Mouse (Mus musculus) myocyte (in vitro differentiated cells): ENCODE measurements at regions not wholly inside any gene's neighbourhood (a gene's known extent, or its start where the extent isn't known, plus 50 kb on each side); places are given as distances from the start of the nearest gene placed in this dataset.

Source experiments
- H3K27me3 ChIP-seq: one replicate; pipeline ENCODE4 v1.6.1; 2011; ENCODE audit not compliant: control insufficient read depth, insufficient read depth, insufficient read length
- H3K36me3 ChIP-seq: one replicate; pipeline ENCODE4 v1.6.1; 2011; ENCODE audit not compliant: control insufficient read depth, insufficient read depth
- H3K4me2 ChIP-seq: one replicate; pipeline ENCODE4 v1.6.1; 2011; ENCODE audit warnings: low read depth, control low read depth
- H3K4me3 ChIP-seq: one replicate; pipeline ENCODE4 v1.5.1; 2011; ENCODE audit warnings: mild to moderate bottlenecking, control low read depth, moderate library complexity
- H3K79me2 ChIP-seq: one replicate; pipeline ENCODE4 v1.6.1; 2011; ENCODE audit not compliant: control insufficient read depth, insufficient read depth
- H3ac ChIP-seq: one replicate; pipeline ENCODE4 v1.6.1; 2011; ENCODE audit not compliant: control insufficient read depth, insufficient read length
- CEBPB ChIP-seq: IDR thresholded peaks from 2 replicates; pipeline ENCODE4 v1.6.1; 2011; ENCODE audit warnings: mild to moderate bottlenecking, moderate library complexity; ENCODE audit not compliant: poor library complexity, insufficient read depth, severe bottlenecking
- E2F4 ChIP-seq: IDR thresholded peaks from one replicate; pipeline ENCODE4 v1.6.1; 2011; ENCODE audit warnings: mild to moderate bottlenecking, control low read depth, moderate library complexity; ENCODE audit not compliant: insufficient read depth
- MAX ChIP-seq: IDR thresholded peaks from one replicate; pipeline ENCODE4 v1.6.1; 2011; ENCODE audit warnings: low read depth, mild to moderate bottlenecking, control low read depth
- MYOD1 ChIP-seq, 3 experiments: IDR thresholded peaks; one replicate each; pipeline ENCODE4 v1.6.1; 2011; ENCODE audit warnings: control low read depth in 2 of 3, low read depth in 2 of 3, mild to moderate bottlenecking in 2 of 3, moderate library complexity in 1 of 3; ENCODE audit not compliant: insufficient read length in 2 of 3, control insufficient read depth in 1 of 3
- MYOG ChIP-seq, 3 experiments: IDR thresholded peaks; one replicate each; pipeline ENCODE4 v1.6.1; 2011; ENCODE audit warnings: control low read depth in 2 of 3, low read depth in 2 of 3, mild to moderate bottlenecking in 2 of 3; ENCODE audit not compliant: insufficient read length in 2 of 3, control insufficient read depth in 1 of 3, insufficient read depth in 1 of 3
- POLR2A ChIP-seq: IDR thresholded peaks from one replicate; pipeline ENCODE4 v1.6.1; 2011; ENCODE audit warnings: low read depth, mild to moderate bottlenecking, control low read depth, moderate library complexity; ENCODE audit not compliant: insufficient read length
- POLR2AphosphoS2 ChIP-seq: IDR thresholded peaks from one replicate; pipeline ENCODE4 v1.6.1; 2011; ENCODE audit warnings: low read depth, control low read depth; ENCODE audit not compliant: insufficient read length
- REST ChIP-seq: IDR thresholded peaks from one replicate; pipeline ENCODE4 v1.6.1; 2011; ENCODE audit warnings: mild to moderate bottlenecking, control low read depth, moderate library complexity; ENCODE audit not compliant: insufficient read depth, insufficient read length
- SRF ChIP-seq: IDR thresholded peaks from one replicate; pipeline ENCODE4 v1.6.1; 2011; ENCODE audit warnings: low read depth; ENCODE audit not compliant: control insufficient read depth, insufficient read length
- TCF12 ChIP-seq: IDR thresholded peaks from one replicate; pipeline ENCODE4 v1.6.1; 2011; ENCODE audit warnings: mild to moderate bottlenecking, control low read depth; ENCODE audit not compliant: poor library complexity, insufficient read depth, severe bottlenecking
- TCF3 ChIP-seq: IDR thresholded peaks from one replicate; pipeline ENCODE4 v1.6.1; 2011; ENCODE audit warnings: low read depth, control low read depth; ENCODE audit not compliant: insufficient read length
- USF1 ChIP-seq: IDR thresholded peaks from one replicate; pipeline ENCODE4 v1.6.1; 2011; ENCODE audit warnings: low read depth, mild to moderate bottlenecking, control low read depth, moderate library complexity

DNA sequence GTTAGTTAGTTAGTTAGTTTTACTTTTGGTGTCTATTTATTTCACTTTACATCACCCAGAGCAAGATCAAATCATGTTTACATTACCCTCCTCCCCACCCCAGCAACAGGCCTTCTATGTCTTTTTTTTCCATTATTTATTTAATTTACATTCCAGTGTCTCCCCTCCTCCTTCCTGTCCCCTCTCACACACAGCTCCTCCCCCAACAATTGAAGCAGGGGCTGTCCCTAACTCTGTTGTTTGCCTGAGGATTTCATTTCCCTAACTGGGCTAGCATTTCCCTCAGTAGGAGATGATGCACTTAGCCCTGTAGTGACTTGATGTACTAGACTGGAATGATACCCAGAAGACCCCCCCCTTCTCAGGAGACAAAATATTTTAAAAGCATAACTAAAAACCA is 249.9 kb upstream of the Ldb2 start:
- TF ChIP-seq REST, result no peak
- no peak for TF ChIP-seq TCF12
- no peak for TF ChIP-seq TCF3
- no peak for TF ChIP-seq POLR2A
- no peak for TF ChIP-seq MYOD1 (IDR thresholded peaks at IDR 0.05; ENCODE audit: control insufficient read depth in 1 of 3, insufficient read length in 2 of 3, low read depth in 2 of 3)
- no peak for TF ChIP-seq POLR2AphosphoS2
- no peak for TF ChIP-seq CEBPB
- no peak for TF ChIP-seq MYOG (IDR thresholded peaks at IDR 0.05; ENCODE audit: control insufficient read depth in 1 of 3, insufficient read depth in 1 of 3, insufficient read length in 2 of 3, low read depth in 2 of 3)
- TF ChIP-seq E2F4, result no peak
- TF ChIP-seq SRF, result no peak
- no peak for TF ChIP-seq MAX
- no peak for TF ChIP-seq USF1
- Histone ChIP-seq H3K36me3 (no peaks in the 10 kb centered on the region), H3K4me2 (no peak overlapping the region), H3ac (no peak overlapping the region), H3K4me3 (no peak overlapping the region), H3K79me2 (no peaks in the 10 kb centered on the region), H3K27me3 (no peaks in the 10 kb centered on the region)

DNA sequence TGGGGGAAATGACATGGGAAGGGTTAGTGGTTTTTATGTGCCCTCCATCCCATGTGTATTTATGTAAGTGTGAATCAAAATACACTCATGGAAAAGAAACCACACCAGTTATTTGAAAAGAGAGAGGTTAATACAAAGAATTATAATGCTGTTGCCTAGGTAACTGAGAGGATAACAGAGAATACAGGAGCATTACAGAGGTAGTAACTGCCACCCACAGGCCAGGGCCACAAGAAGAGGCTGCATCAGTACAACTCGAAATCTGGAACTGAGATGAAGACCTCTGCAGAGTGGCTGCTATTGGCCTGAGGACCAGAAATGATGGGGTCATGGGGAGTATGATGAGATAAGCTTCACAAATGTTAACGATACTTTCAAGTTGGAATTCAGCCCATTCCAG is 243.4 kb upstream of the Ldb2 start:
- H3K4me3 ChIP-seq, result no peak overlapping the region
- H3K79me2 ChIP-seq, result no peaks in the 10 kb centered on the region
- H3K27me3 ChIP-seq, result no peaks in the 10 kb centered on the region
- H3K4me2 ChIP-seq, result no peak overlapping the region
- no peak for TF ChIP-seq MYOG (IDR thresholded peaks at IDR 0.05; ENCODE audit: control insufficient read depth in 1 of 3, insufficient read depth in 1 of 3, insufficient read length in 2 of 3, low read depth in 2 of 3)
- TF ChIP-seq TCF12, result no peak
- no peak for TF ChIP-seq MYOD1 (IDR thresholded peaks at IDR 0.05; ENCODE audit: control insufficient read depth in 1 of 3, insufficient read length in 2 of 3, low read depth in 2 of 3)
- no peak for TF ChIP-seq SRF
- no peak for TF ChIP-seq CEBPB
- TF ChIP-seq POLR2AphosphoS2, result no peak
- no peak for TF ChIP-seq E2F4
- no peak for TF ChIP-seq USF1
- H3K36me3 ChIP-seq, result no peaks in the 10 kb centered on the region
- no peak overlapping the region for H3ac ChIP-seq

DNA sequence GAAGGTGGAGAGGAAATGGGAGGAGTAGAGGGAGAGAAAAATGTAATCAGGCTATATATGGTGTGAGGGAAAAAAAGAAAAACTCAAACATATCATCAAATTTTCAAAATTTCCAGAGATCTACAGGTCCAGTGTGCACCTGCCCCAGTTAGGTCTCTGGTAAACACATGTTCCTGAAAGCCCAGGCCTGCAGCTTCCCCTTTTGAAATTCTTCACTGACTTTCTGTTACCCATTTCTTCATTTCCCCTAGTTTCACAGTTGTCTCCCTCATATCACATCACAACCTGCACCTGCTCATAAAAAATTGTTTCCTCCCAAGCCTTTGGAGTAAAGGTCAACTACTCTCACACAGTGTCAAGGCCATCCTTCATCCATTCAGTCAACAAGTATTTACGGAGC is 236.9 kb upstream of the Ldb2 start:
- no peaks in the 10 kb centered on the region for H3K79me2 ChIP-seq
- H3K36me3 ChIP-seq, result no peaks in the 10 kb centered on the region
- TF ChIP-seq USF1 (no peak), REST (no peak), E2F4 (no peak), TCF12 (no peak), POLR2A (no peak), MAX (no peak), MYOG (IDR thresholded peaks at IDR 0.05; ENCODE audit: control insufficient read depth in 1 of 3, insufficient read depth in 1 of 3, insufficient read length in 2 of 3, low read depth in 2 of 3) (no peak), SRF (no peak), TCF3 (no peak), MYOD1 (IDR thresholded peaks at IDR 0.05; ENCODE audit: control insufficient read depth in 1 of 3, insufficient read length in 2 of 3, low read depth in 2 of 3) (no peak), POLR2AphosphoS2 (no peak), CEBPB (no peak)
- H3K4me2 ChIP-seq, result no peak overlapping the region
- no peak overlapping the region for H3K4me3 ChIP-seq
- H3K27me3 ChIP-seq, result no peaks in the 10 kb centered on the region
- no peak overlapping the region for H3ac ChIP-seq

DNA sequence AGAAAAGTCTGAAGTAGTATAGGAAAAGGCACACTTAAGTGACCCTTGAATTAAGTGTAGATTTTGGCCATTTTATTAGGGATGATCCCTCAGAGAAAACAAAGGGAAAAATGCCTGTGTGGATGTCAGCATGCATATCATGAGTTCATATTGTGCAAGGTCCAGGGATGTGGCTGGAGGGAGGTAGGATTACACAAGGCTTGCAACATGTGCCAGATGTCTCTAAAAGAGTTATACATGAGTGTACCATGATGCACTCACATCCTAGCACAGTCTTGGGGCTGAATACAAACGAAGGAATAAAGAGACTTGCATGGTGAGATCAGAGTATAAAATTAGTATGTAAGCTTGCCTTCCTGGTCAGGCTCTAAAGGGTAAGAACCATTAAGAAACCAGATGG is 233.7 kb upstream of the Ldb2 start:
- no peaks in the 10 kb centered on the region for H3K27me3 ChIP-seq
- TF ChIP-seq TCF3 (no peak), MYOG (IDR thresholded peaks at IDR 0.05; ENCODE audit: control insufficient read depth in 1 of 3, insufficient read depth in 1 of 3, insufficient read length in 2 of 3, low read depth in 2 of 3) (no peak), USF1 (no peak), SRF (no peak), TCF12 (no peak), CEBPB (peak; percentile 68; the same call in 1 of the 2 replicates)
- H3K4me3 ChIP-seq, result no peak overlapping the region
- no peak overlapping the region for H3K4me2 ChIP-seq
- no peaks in the 10 kb centered on the region for H3K36me3 ChIP-seq
- no peaks in the 10 kb centered on the region for H3K79me2 ChIP-seq
- H3ac ChIP-seq, result no peak overlapping the region

DNA sequence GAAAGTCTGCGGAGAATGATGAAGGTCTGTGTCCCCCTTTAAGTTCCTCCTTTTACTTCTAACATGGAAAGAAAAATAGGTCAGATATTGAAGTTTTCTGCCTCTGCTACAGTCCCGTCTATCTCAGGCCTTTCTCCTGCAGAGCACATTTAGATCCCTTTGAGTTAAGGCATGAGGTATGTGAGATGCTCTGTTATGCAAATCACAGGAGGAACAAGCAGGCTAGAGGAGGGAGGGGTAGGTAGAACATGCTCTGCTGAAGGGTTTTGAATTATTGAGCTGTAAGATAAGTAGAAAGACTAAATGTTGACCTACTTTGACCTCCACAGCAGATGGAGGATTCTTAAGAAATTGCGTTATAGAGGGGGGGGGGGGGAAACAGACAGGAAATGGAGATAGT is 228.4 kb upstream of the Ldb2 start:
- no peak for TF ChIP-seq MAX
- no peak for TF ChIP-seq POLR2AphosphoS2
- no peak for TF ChIP-seq CEBPB
- no peak for TF ChIP-seq MYOD1 (IDR thresholded peaks at IDR 0.05; ENCODE audit: control insufficient read depth in 1 of 3, insufficient read length in 2 of 3, low read depth in 2 of 3)
- no peak overlapping the region for H3ac ChIP-seq
- H3K4me3 ChIP-seq, result no peak overlapping the region
- no peak overlapping the region for H3K4me2 ChIP-seq
- H3K27me3 ChIP-seq, result no peaks in the 10 kb centered on the region
- no peaks in the 10 kb centered on the region for H3K36me3 ChIP-seq
- no peaks in the 10 kb centered on the region for H3K79me2 ChIP-seq

DNA sequence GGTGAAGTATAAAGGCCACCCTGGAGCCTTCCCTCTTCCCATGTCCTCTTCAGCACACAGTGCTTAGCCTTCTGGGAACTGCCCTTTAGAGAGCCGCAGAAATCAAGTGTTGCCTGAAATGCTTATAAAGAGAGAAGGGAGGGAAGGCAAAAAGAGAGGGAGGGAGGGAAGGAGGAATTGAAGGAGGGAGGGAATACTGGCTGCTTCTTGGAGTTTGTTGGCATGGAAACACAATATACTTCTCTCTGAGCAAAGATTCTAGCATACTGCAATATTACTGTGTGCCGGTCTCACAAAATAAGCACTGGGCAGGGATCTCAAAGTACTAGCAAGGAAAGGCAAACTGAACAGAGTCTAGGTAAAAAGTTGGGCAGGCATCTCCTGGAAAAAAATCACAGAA is 225.9 kb upstream of the Ldb2 start:
- H3K36me3 ChIP-seq, result no peaks in the 10 kb centered on the region
- H3K27me3 ChIP-seq, result no peaks in the 10 kb centered on the region
- H3K79me2 ChIP-seq, result no peaks in the 10 kb centered on the region
- TF ChIP-seq USF1, result no peak
- TF ChIP-seq POLR2AphosphoS2, result no peak
- TF ChIP-seq E2F4, result no peak
- TF ChIP-seq POLR2A, result no peak
- no peak for TF ChIP-seq MAX
- TF ChIP-seq REST, result no peak
- TF ChIP-seq MYOD1 (IDR thresholded peaks at IDR 0.05; ENCODE audit: control insufficient read depth in 1 of 3, insufficient read length in 2 of 3, low read depth in 2 of 3), result no peak
- TF ChIP-seq SRF, result no peak
- TF ChIP-seq TCF12, result no peak
- TF ChIP-seq TCF3, result no peak
- TF ChIP-seq CEBPB, result no peak
- no peak for TF ChIP-seq MYOG (IDR thresholded peaks at IDR 0.05; ENCODE audit: control insufficient read depth in 1 of 3, insufficient read depth in 1 of 3, insufficient read length in 2 of 3, low read depth in 2 of 3)
- H3ac ChIP-seq, result no peak overlapping the region
- H3K4me2 ChIP-seq, result no peak overlapping the region
- no peak overlapping the region for H3K4me3 ChIP-seq
